Mouse (Mus musculus) heart, embryonic 12.5 days (tissue): Measurements from ENCODE around the gene Hoxa3. TPM values are rescaled to one million over a fixed set of nuclear protein-coding genes. Genes with fewer than 3 reads are reported as not detected.
A peak's percentile ranks its signal among the peaks of the same experiment; 100 is the strongest.

Source experiments
- ATAC-seq: fragments of 200-750 bp; cut with Nextera tagmentation; 2 replicates; pipeline ENCODE4 v1.8.0; 2017; ENCODE audit warnings: moderate TSS enrichment, moderate library complexity; ENCODE audit not compliant: insufficient number of reproducible peaks, low FRiP score
- H3K27ac ChIP-seq: fragments of 300-500 bp; sonication (generic); 2 replicates; pipeline ENCODE4 v1.5.1; 2016; ENCODE audit warnings: mild to moderate bottlenecking, moderate library complexity; ENCODE audit not compliant: poor library complexity, severe bottlenecking
- H3K27me3 ChIP-seq: fragments of 300-500 bp; sonication (generic); replicated peaks from 2 replicates; pipeline ENCODE4 v1.6.1; 2016; ENCODE audit warnings: mild to moderate bottlenecking, moderate library complexity
- H3K36me3 ChIP-seq: fragments of 300-500 bp; sonication (generic); 2 replicates; pipeline ENCODE4 v1.6.1; 2016; ENCODE audit warnings: mild to moderate bottlenecking, moderate library complexity
- H3K4me1 ChIP-seq: fragments of 300-500 bp; sonication (generic); replicated peaks from 2 replicates; pipeline ENCODE4 v1.6.1; 2016; ENCODE audit warnings: mild to moderate bottlenecking
- H3K4me2 ChIP-seq: fragments of 300-500 bp; sonication (generic); 2 replicates; pipeline ENCODE4 v1.6.1; 2016; ENCODE audit warnings: mild to moderate bottlenecking, moderate library complexity
- H3K4me3 ChIP-seq: fragments of 300-500 bp; sonication (generic); 2 replicates; pipeline ENCODE4 v1.5.1; 2016; ENCODE audit warnings: mild to moderate bottlenecking
- H3K9ac ChIP-seq: fragments of 300-500 bp; sonication (generic); 2 replicates; pipeline ENCODE4 v1.6.1; 2016; ENCODE audit warnings: mild to moderate bottlenecking, moderate library complexity
- H3K9me3 ChIP-seq: fragments of 300-500 bp; sonication (generic); replicated peaks from 2 replicates; pipeline ENCODE4 v1.6.1; 2016; ENCODE audit warnings: mild to moderate bottlenecking, moderate library complexity
- WGBS: fragments of 180-500 bp; shearing (Covaris S2); methylation state at CpG from one replicate; pipeline ENCODE4 v1.1.7; 2016; 5-methylcytosine and 5-hydroxymethylcytosine counted together
- polyA plus RNA-seq: library from polyadenylated mRNA; unstranded; fragments of >200 nt; fragmentation: Nextera tagmentation; extraction: Ambion mirVana; gene quantifications from 2 replicates; pipeline ENCODE4 v1.2.1, GENCODE M21; 2016

The Hoxa3 gene
- polyA plus RNA-seq, 1 experiment from 2014 or later = 0.80 TPM

DNA sequence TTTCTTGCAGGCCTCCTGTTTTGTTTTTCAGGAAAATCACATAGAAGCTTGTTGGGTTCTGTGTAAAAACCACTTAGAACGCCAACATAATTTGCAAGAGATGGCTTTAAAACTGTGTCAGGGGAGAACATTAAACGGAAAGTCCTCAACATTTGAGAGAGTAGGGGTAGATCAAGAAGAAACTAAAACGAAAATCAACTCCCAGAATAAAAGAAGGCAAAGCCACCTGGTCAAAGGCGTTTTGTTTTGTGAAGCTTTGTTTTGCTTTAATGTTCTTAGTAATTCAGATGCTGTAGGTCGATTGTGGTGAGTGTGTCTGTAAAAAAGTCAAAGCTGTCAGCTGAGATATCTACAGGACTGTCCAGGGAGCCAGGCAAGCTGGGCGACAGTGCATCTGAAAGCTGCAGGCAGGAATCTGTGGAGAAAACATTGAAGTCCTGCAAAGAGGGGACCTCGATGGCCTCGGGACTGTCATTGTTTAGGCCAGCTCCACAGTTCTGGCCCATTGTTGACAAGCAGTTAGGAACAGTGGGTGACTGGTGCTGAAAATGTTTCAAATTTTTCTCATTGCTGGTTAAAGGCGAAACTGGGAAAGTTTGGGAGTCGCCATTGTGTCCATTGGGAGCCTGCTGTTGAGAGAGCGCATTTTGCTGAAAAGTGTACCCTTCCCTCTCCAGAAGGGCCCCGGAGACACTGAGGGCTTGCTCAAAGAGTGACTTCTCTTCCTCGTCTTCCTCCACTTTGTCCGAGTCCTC, 50.3 kb downstream of the Hoxa3 start:
- no peaks in the 10 kb centered on the region for H3K36me3 ChIP-seq
- H3K27me3 ChIP-seq = peaks cover 90% of the 10 kb centered on the region
- 16% methylated on average over 14 of the region's 14 CpGs for WGBS
- H3K4me3 ChIP-seq = peak overlapping the region; percentile 26; the same call in 1 of the 2 replicates
- H3K9ac ChIP-seq = no peak overlapping the region
- H3K9me3 ChIP-seq = no peaks in the 10 kb centered on the region
- ATAC-seq = no peak
- H3K27ac ChIP-seq = no peak overlapping the region
- peaks cover 24% of the 10 kb centered on the region for H3K4me1 ChIP-seq
- H3K4me2 ChIP-seq = peak overlapping the region; percentile 44

DNA sequence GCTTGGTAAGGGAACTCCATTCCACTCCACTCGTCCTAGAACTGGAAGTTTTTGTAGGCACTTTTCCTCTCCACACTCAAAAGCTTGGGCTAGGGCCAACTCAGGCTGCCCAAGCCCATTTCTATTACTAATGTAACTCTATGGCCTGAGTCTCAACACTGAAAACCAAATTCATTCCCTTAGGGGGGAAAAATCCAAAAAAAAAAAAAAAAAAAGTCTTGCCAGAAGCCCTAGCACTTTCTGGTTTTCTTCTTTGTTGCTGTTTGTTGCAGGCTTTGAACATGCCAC, 51.1 kb downstream of the Hoxa3 start:
- no peak for ATAC-seq
- peak overlapping the region; percentile 11; the same call in 1 of the 2 replicates for H3K4me2 ChIP-seq
- no peak overlapping the region for H3K4me3 ChIP-seq
- no peak overlapping the region for H3K27ac ChIP-seq
- H3K36me3 ChIP-seq = no peaks in the 10 kb centered on the region
- peaks cover 90% of the 10 kb centered on the region for H3K27me3 ChIP-seq
- H3K9ac ChIP-seq = no peak overlapping the region
- peaks cover 24% of the 10 kb centered on the region for H3K4me1 ChIP-seq
- H3K9me3 ChIP-seq = no peaks in the 10 kb centered on the region
- 35% methylated on average over 1 of the region's 1 CpGs for WGBS

DNA sequence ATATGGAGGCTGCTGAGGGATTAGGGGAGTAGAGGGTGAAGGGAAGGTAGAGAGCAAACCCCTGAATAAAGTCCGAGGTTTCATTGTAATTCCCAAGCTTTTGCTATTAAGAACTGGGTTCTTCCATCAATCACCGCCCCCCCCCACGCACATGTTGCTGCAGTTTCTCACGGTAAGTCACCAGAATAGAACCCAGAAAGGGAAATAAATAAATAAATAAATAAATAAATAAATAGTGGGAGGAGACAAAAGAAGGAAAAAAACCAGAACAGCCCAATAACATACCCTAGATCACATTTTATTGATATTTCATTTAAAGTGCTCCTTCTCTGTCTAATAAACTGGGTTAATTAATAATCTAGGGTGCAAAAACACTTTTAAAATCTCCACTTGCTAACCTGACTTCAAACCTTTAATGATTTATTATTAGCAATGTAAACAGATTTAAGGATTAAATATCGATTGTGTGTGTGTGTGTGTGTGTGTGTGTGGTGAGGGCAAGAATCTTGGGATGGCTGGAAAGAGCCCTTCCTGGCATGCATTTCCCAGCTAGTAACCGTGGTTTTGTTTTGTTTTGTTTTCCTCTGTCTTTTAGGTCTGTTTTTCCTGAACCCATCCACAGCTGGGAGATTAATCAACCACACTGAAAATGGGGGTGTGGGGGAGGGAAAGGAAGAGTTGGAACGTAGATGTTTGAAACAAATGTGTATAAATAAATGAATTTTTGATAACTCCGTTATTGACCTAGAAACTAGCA, 51.6 kb downstream of the Hoxa3 start:
- Histone ChIP-seq H3K9me3 (no peaks in the 10 kb centered on the region), H3K27me3 (peaks cover 90% of the 10 kb centered on the region), H3K4me1 (peaks cover 24% of the 10 kb centered on the region), H3K4me2 (peak overlapping the region; percentile 98), H3K36me3 (no peaks in the 10 kb centered on the region), H3K27ac (no peak overlapping the region), H3K9ac (no peak overlapping the region), H3K4me3 (peak overlapping the region; percentile 70)
- WGBS = 26% methylated on average over 8 of the region's 8 CpGs
- ATAC-seq = no peak

DNA sequence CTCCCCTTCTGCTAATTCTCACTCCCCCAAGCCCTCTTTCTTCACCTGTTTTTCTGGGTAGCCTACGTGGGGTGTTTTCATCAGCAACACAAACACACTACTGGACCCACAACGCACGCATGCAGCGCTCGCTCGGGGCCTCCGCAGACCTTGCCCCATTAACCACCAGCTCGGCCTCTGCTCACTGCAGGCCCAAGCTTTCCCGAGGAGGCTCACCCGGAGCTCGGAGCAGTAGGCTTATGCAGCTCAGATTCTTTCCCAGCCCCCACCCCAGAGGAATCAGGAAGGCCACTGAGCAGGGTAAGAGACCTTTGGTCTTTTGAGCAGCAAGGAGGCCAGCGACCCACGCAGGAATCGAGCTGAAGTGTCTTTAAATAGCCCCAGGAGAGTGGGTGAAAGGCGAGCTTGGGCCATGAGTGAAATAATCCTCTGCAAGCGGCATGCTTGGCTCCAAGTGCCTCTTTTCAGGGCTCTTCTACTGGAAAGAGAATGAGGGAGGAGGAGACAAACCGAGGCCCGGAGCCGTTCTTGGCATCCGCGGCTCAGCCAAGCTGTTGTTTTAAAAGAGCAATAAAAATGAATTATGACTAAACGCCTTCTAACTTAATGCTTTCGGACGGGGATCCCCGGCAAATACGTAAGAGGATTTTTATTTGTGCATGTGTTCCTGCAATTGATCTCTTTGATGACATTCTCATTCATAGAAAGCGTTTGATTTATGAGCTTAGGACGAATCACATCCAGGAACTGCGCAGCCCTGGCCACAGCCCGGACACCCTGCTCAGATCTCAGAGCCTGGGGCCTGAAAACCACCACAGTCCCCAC, 52.4 kb downstream of the Hoxa3 start:
- Histone ChIP-seq H3K9ac (peak overlapping the region; percentile 17; the same call in 1 of the 2 replicates), H3K27ac (peak overlapping the region; percentile 37; the same call in 1 of the 2 replicates), H3K4me3 (peak overlapping the region; percentile 70), H3K36me3 (no peaks in the 10 kb centered on the region), H3K4me2 (peak overlapping the region; percentile 98), H3K9me3 (no peaks in the 10 kb centered on the region), H3K27me3 (peaks cover 90% of the 10 kb centered on the region), H3K4me1 (peaks cover 24% of the 10 kb centered on the region)
- ATAC-seq = no peak
- 9% methylated on average over 30 of the region's 30 CpGs for WGBS

DNA sequence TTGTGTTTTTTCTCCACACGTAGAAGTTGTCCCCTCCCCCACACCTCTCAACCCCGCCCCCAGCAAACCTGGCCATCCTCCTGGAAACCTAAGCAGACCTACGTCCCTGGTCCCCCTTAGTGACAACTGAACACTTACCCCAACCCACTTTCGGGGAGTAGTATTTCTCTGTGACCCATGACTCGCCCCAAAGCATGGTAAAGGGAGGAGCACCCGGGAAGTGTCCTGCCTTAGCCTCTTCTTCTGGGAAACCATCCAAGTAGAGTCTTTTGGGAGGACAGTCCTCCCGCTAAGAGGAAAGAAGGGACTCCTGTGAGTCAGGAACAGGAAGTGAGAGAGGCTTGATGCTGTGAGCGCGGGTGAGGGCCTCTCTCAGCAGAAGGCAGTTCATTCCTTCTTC, 53.2 kb downstream of the Hoxa3 start:
- Histone ChIP-seq H3K4me2 (peak overlapping the region; percentile 98), H3K36me3 (no peaks in the 10 kb centered on the region), H3K27ac (no peak overlapping the region), H3K4me1 (peaks cover 24% of the 10 kb centered on the region), H3K4me3 (peak overlapping the region; percentile 70), H3K9me3 (no peaks in the 10 kb centered on the region), H3K27me3 (peaks cover 90% of the 10 kb centered on the region), H3K9ac (peak overlapping the region; percentile 17; the same call in 1 of the 2 replicates)
- no peak for ATAC-seq
- WGBS = 8% methylated on average over 9 of the region's 9 CpGs

DNA sequence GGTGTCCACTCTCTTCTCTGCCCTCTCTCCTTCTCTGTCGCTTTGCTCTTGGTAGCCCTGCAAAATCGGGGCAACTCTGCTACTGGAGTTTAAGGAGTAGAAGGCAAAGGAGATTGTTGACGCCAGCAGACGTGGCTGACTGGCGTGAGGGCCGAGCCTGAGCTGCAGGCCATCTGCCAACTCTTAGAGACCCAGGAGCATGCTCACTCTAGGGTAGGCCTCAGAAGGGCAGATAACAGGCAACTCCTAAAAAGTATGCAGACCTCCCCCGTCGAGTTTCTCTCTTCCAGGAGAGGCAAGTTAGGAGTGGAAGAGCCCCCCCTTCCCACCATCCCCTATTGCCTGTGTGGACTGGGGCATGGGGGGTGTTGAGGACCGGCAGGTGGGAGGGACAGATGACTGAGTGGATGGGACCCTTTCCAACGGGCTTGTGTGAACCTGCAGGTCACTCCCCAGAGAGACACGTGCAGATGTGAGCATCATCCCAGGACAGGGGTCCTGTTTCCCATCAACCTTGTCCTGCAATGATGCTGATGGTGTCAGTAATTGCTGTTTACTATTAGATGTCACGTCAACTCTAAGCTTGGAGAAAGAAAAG, 53.9 kb downstream of the Hoxa3 start:
- ATAC-seq = peak; percentile 45
- H3K27me3 ChIP-seq = peaks cover 90% of the 10 kb centered on the region
- no peaks in the 10 kb centered on the region for H3K36me3 ChIP-seq
- peaks cover 24% of the 10 kb centered on the region for H3K4me1 ChIP-seq
- H3K4me2 ChIP-seq = peak overlapping the region; percentile 98
- WGBS = 6% methylated on average over 12 of the region's 12 CpGs
- peak overlapping the region; percentile 70 for H3K4me3 ChIP-seq
- H3K27ac ChIP-seq = peak overlapping the region; percentile 77
- peak overlapping the region; percentile 79; the same call in 1 of the 2 replicates for H3K9ac ChIP-seq
- H3K9me3 ChIP-seq = no peaks in the 10 kb centered on the region

DNA sequence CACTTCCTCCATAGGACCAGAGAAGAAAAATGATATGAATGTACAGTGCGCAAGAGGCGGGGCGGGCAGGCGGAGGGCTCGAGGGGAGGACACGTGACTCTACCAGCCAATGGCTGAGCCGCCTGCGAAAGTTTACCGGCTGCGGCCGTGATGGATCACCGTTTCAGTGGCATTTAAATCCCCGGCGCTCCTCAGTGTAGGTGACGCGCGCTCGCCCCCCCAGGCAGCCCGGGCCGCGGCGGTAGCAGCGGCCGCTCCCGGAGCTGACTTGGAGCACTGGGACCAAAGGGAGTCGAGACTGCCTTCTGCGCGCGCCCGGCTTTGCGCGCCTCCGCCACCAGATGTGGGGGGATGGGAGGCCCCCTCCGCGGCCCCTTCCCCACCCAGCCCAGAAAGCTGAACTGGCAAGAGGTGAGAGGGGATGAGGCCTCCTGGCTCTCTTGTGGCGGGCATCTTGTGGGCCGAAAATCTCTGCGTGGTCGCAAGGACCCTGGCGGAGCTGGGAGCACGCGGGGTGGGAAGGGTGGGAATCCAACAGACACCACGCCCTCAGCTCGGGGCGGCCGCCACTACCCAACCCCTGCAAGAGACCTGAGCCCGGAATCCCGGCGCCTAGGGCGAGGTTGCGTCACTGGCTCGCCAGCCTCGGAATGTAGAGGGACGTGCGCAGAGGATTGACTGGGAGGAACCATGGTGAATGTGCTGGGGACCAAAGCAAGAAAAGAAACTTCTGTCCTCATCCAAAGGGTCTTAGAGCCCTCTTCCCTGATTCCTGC, 54.7 kb downstream of the Hoxa3 start, which contains the start of gene Hoxa1:
Gene Hoxa1, minus strand, starts transcription at position 42 of the 776 bp plus-strand sequence.
- WGBS = under 1% methylated on average over 54 of the region's 55 CpGs
- Histone ChIP-seq H3K27me3 (peaks cover 87% of the 10 kb centered on the region), H3K9ac (peak within 1 kb of the TSS; percentile 79), H3K27ac (peak within 1 kb of the TSS; percentile 77), H3K4me1 (peaks cover 22% of the 10 kb centered on the region), H3K36me3 (no peaks in the 10 kb centered on the region), H3K4me3 (peak within 1 kb of the TSS; percentile 70), H3K9me3 (no peaks in the 10 kb centered on the region), H3K4me2 (peak within 1 kb of the TSS; percentile 98)
- ATAC-seq = peak; percentile 81

DNA sequence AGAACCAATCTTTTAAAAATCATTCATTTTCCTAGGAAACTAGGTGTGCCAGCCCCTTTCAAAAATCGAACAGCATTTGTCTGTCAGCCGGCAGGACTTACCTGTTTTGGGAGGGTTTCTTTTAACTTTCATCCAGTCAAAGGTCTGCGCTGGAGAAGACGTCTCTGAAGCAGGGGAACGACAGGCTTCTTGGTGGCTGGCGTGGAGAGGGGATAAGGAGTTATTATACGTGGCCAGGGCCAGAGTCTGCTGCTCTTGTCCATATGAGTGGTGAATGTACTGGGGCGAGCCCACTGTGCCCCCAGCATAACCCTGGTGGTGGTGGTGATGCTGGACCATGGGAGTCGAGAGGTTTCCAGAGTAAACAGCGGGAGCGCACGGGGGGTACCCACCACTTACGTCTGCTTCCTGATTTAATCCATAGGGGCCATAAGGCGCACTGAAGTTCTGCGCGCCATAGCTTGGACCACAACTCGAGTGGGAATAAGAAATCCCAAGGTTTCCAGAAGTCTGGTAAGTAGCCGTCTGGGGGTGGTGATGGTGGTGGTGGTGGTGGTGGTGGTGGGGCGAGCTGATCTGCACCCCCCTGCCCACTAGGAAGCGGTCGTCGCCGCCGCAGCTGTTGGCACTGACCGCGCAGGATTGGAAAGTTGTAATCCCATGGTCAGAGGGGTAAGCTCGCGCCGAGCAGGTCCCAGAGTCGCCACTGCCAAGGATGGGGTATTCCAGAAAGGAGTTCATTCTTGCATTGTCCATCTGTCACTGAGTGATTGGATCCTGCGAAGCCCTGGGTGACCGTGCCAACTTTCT, 55.5 kb downstream of the Hoxa3 start:
- WGBS = 1% methylated on average over 32 of the region's 32 CpGs

DNA sequence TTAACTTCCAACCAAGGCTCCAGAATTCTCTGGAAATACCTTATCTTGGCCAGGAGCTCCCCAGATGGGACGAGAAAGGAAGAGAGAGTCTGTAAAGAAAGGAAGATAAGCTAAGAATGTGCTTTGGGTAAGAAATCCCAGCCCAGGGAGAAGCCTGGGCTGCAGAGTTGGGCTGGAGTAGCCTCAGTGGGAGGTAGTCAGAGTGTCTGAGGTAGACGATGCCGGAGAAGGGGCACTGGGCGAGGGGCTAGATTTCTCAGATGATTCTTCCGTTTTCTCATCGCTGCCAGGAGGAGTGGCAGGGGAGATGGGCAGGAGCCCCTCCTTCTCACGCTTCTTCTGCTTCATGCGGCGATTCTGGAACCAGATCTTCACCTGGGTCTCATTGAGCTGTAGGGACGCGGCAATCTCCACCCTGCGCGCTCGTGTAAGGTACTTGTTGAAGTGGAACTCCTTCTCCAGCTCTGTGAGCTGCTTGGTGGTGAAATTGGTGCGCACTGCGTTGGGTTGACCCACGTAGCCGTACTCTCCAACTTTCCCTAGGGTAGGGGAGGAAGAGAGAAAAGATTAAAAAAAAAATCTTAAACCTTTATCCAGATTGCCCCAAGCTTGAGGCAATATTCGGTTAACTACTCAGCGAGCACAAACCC, 56.5 kb downstream of the Hoxa3 start:
- Histone ChIP-seq H3K4me2 (peak overlapping the region; percentile 98), H3K9ac (no peak overlapping the region), H3K9me3 (no peaks in the 10 kb centered on the region), H3K36me3 (no peaks in the 10 kb centered on the region), H3K4me1 (peaks cover 22% of the 10 kb centered on the region), H3K4me3 (peak overlapping the region; percentile 70), H3K27me3 (peaks cover 94% of the 10 kb centered on the region), H3K27ac (no peak overlapping the region)
- no peak for ATAC-seq
- 1% methylated on average over 20 of the region's 20 CpGs for WGBS

More for the DNA sequence above, 55.5 kb downstream of the Hoxa3 start:
- Histone ChIP-seq H3K9ac (no peak overlapping the region), H3K4me2 (peak overlapping the region; percentile 98), H3K27ac (no peak overlapping the region), H3K4me1 (peaks cover 22% of the 10 kb centered on the region), H3K36me3 (no peaks in the 10 kb centered on the region), H3K27me3 (peaks cover 89% of the 10 kb centered on the region), H3K9me3 (no peaks in the 10 kb centered on the region), H3K4me3 (peak overlapping the region; percentile 70)
- 0 out of 2 replicates have a peak, but pooled peaks have one; percentile 19 for ATAC-seq
